Mouse (Mus musculus) central nervous system, embryonic 18 days (tissue): Measurements from ENCODE around the gene Tmem56. TPM values are rescaled to one million over a fixed set of nuclear protein-coding genes. Genes with fewer than 3 reads are reported as not detected.

Source experiments
- polyA plus RNA-seq: library from polyadenylated mRNA; depleted of rRNA; stranded (reverse); fragments of >200 nt; gene quantifications from 2 replicates; pipeline ENCODE4 v1.2.3, GENCODE M21; 2012; rRNA removed

Tmem56 gene
- polyA plus RNA-seq = 5.7 and 5.9 TPM in 2 replicates

DNA sequence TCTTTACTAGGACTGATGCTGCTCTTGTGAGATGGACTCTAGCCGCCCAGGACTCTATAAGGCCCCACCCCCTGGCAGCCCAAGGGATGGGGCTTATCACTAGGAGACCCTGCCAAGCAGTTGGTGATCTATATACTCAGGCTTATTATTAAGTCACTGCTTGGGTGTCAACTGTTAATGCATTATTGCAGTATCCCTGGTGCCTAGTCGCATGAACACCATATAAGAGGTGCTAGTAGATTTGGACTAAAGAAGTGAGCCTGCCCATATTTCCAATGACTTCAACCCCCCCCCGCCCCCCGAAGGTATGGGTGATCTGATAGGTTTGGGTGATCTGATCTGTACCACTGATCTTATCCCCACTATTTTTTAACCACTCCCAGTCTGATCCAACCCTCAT is at the start of gene Tmem56:
Gene Tmem56, minus strand, starts transcription at position 101 of the 400 bp plus-strand sequence.

GRCm38 (mm10) chr3:121291560-121292258 is 8.8 kb upstream of the Tmem56 start, which contains the start of gene Alg14:
TSS of gene Alg14 (plus strand) at chr3:121291773.

GRCm38 (mm10) chr3:121171243-121171871 is 111.5 kb downstream of the Tmem56 start, which contains the start of gene Rwdd3:
TSS of gene Rwdd3 (minus strand) at chr3:121171695.

Other genes with a start within 250 kb of the Tmem56 start
- gene Rwdd3, start 111.4 kb downstream of the Tmem56 start, polyA plus RNA-seq = 10.9 and 13.9 TPM in 2 replicates
- 21.5 and 22.2 TPM in 2 replicates for gene Alg14, start 8.7 kb upstream of the Tmem56 start, polyA plus RNA-seq
- gene Cnn3, start 143.4 kb upstream of the Tmem56 start, polyA plus RNA-seq = 286 and 308 TPM in 2 replicates
- 0.28 and 0.45 TPM in 2 replicates for gene Slc44a3, start 249.3 kb upstream of the Tmem56 start, polyA plus RNA-seq